Mouse (Mus musculus) mature B cell (primary cell): Measurements from ENCODE around the gene Ffar1.

Experiments
- in situ Hi-C: fragments of 300-500 bp; cut with MboI; formaldehyde crosslinking; loops from 2 replicates; pipeline ENCODE4 v1.14.3; 2019

Gene Ffar1

DNA sequence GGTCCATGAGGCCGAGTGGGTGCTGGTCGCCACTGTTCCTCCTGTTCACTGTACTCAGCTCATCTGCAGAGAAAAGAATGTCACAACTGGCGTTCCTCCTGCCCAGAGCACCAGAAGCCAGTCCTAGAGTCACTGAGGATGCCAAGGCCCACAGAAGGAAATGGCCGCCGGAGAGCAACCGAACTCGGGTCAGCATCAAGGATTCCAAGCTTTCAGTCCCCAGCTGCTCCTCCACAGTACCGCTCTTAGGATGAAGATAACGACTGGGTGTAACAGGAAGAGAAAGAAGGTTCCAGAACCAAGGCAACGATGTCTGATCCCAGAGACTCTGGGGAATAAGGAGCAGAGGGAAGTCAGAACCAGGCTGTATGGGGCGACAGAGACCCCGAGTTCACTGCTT, at the start of gene Ffar1:
TSS of gene Ffar1 (minus strand) at position 101 of the 400 bp plus-strand sequence.
- in situ Hi-C loops, result no loop called here

GRCm38 (mm10) chr7:30909773-30910172, 48.4 kb upstream of the Ffar1 start:
- in situ Hi-C loops, result no loop called here

DNA sequence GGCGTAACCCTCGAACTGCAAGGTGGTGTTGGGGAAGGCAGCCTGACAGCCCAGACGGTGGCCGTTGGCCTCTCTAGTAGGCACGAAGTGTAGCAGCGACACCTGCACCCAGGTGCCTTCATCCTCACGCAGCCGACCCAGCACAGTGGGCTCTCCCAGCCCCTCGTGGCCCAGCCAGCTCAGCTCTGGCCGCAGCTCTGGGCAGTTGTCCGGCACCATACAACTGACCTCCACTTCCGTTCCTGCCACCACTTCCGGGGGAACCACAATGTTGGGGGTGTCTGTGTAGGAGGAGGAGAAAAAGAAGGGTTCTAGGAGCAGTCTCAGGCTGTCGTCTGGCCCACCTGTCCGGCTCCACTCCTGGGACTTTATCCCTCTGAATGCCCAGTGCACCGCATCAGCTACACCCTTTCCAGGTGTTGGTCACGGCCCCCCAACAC, 47.6 kb upstream of the Ffar1 start:
- in situ Hi-C loops, result no loop called here

GRCm38 (mm10) chr7:30908277-30908991, 47.1 kb upstream of the Ffar1 start:
- in situ Hi-C loops, result no loop called here

GRCm38 (mm10) chr7:30904042-30904441, 42.7 kb upstream of the Ffar1 start:
- in situ Hi-C loops, result loop anchor here (5.0 kb wide), 1 partner anchor 87 kb away; no protein-coding TSS in a partner anchor

GRCm38 (mm10) chr7:30895217-30895616, 33.9 kb upstream of the Ffar1 start:
- in situ Hi-C loops, result no loop called here

DNA sequence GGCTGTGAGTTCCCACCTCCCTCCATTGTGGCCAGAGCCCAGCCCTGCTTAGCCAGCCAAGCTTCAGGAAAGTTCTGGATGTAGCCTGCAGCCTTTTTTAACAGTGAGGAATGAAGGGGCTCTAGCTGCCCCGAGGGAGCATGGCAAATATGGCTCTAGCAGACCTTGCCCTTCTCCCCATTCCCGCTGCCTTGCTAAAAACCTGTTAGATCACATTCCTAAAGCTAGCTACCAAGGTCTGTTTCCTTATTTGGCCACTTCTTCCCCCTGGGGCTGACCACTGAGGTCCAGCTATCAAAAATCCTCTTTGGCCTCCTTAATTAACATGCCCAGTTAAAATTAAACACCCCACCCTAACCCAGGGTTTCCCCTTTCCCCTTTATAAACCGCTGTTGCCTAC, 31.2 kb upstream of the Ffar1 start:
- in situ Hi-C loops, result no loop called here

DNA sequence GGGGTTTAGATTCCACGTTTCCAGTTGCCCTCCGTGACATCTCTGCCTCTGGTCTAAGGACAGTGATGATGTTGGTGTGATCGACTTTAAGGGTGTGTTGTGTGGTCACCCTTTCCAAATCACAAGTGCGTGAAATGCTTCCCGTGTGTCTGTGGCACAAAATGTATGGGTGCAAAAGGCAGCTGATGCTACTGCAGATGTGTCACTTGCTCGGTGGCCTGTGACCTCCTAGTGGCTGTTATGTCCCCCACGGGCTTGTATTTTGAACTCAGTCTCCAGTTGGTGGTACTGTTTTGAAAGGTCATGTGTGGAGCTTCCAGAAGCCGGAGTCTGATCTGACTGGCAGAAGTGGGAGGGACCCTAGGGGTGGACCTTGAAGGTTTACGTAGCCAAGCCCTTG, 30.4 kb upstream of the Ffar1 start:
- in situ Hi-C loops, result no loop called here

- in situ Hi-C loops, result no loop called here
These were observed 29.3 kb upstream of the Ffar1 start for GRCm38 (mm10) chr7:30890681-30891080.

- in situ Hi-C loops, result no loop called here
These were observed 27.4 kb upstream of the Ffar1 start for GRCm38 (mm10) chr7:30888786-30889185.

GRCm38 (mm10) chr7:30887568-30888188, 26.3 kb upstream of the Ffar1 start:
- in situ Hi-C loops, result no loop called here

GRCm38 (mm10) chr7:30886852-30887251, 25.5 kb upstream of the Ffar1 start:
- in situ Hi-C loops, result no loop called here

- in situ Hi-C loops, result no loop called here
These were observed 22.7 kb upstream of the Ffar1 start for GRCm38 (mm10) chr7:30884047-30884446.

GRCm38 (mm10) chr7:30881367-30881766, 20.0 kb upstream of the Ffar1 start:
- in situ Hi-C loops, result no loop called here

DNA sequence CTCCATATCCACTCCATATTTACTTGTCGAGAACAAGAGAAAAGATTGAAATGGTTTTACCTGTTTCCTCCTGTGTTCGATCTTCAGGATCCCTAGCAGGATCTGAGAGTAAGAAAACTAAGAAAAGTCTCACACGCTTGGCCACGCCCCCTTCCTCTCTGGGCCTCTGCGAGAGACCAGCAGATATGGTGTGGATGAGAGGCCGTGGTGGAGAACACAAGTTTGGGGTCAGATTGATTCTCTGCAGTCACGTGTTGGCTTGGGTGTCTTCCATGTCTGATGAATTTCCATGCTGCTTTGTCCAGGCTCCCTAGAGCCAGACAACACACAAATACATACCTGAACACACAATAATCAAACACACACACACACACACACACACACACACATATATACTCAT, 18.8 kb upstream of the Ffar1 start, which contains the start of gene Cd22:
TSS of gene Cd22 (minus strand) at position 167 of the 400 bp plus-strand sequence.
- in situ Hi-C loops, result no loop called here

DNA sequence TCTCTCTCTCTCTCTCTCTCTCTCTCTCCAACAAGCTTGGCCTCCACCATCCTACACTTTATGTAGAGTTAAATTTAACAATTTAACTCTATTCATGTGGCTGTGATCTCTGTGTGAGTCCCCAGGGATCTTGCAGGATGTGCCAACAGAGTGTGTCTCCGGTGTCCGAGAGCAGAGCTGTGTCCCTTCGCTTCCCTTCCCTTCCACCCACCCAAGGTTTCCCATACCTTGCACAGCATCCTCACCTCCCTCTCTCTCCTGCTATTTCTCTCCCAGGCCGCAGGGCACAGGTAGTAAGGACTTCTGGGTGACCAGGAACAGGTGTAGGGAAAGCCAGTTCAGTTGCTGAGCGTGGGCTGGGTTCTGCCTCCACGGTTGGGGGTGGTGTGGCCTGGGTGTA, 17.6 kb upstream of the Ffar1 start:
- in situ Hi-C loops, result no loop called here

- in situ Hi-C loops, result no loop called here
These were observed 11.7 kb upstream of the Ffar1 start for GRCm38 (mm10) chr7:30873083-30873482.

DNA sequence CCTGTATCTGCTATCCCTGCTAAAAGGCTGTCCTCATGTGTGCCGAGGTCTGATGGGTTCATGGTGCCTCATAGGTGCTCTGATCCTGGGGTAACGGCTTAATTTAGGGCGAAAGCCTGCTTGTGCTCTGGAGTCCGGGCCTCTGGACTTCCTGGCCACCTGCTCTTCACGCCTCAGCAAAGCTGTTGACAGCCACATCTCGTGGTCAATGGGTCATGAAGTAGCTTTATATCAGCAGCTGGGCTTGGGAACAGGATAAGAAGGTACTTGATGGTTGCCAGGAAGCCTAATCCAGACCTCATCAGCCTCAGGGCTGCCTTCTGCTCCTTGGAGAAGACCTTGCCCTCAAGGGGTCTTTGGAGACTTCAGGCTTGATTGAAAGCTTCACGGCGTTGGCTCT, 2.0 kb upstream of the Ffar1 start:
- in situ Hi-C loops, result no loop called here

GRCm38 (mm10) chr7:30859635-30860402, 1.5 kb downstream of the Ffar1 start:
- in situ Hi-C loops, result no loop called here

DNA sequence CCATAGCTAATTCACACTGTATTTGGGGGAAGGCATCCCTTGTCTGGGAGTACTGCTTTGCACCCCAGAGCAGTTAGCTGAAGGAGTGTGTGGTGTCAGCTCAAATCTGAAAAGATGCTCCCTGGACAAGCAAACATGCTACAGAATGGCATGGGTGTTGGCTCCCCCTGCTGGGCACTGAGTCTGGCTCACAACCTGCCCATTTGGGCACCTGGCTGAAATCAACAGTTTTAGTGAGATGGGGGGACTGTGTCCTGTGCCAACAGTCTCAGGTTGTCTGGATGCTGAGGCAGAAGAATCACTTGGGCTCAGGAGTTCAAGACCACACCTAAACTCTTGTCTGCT, 2.1 kb downstream of the Ffar1 start:
- in situ Hi-C loops, result no loop called here

DNA sequence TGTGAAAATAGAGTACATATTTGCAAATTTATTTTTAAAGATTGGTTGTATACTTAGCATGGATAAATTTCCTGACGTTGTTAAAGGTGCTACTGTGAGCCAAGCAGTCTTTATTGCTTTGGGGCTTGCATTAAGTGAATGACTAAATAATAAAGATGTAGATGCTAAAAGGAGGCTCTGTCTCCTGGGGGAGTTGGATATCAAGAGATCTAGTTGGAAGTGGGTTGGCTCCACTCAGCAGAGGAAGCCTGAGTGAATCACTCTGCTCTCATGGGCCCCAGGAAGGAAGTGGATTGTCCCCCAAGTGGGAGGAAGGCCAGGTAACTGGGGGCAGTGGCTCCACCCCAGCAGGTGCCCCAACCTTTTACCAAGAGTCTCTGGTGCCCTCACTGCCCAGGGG, 3.6 kb downstream of the Ffar1 start:
- in situ Hi-C loops, result no loop called here

- in situ Hi-C loops, result no loop called here
These were observed 5.3 kb downstream of the Ffar1 start, which contains the start of gene Ffar3 for GRCm38 (mm10) chr7:30856078-30856477. Ffar3 (minus strand) TSS chr7:30856178.

- in situ Hi-C loops, result no loop called here
These were observed 9.9 kb downstream of the Ffar1 start for GRCm38 (mm10) chr7:30851421-30851820.
